Mouse (Mus musculus) CH12.LX (cell line): ENCODE results near the gene Pirb.

ENCODE experiments used
- CTCF ChIP-seq, 2 experiments: IDR thresholded peaks in 1 of 2; conservative IDR thresholded peaks in 1 of 2; 2 replicates each; pipeline ENCODE4 v1.5.1; 2011 to 2012; ENCODE audit warnings: low read depth in 2 of 2, low read length in 2 of 2, improper control_type of control experiment in 1 of 2, inconsistent platforms in 1 of 2, mild to moderate bottlenecking in 1 of 2, moderate library complexity in 1 of 2
- E2F4 ChIP-seq: IDR thresholded peaks from 2 replicates; pipeline ENCODE4 v1.6.1; 2011; ENCODE audit warnings: low read depth, low read length, improper control_type of control experiment; ENCODE audit not compliant: insufficient replicate concordance
- HCFC1 ChIP-seq: IDR thresholded peaks from 2 replicates; pipeline ENCODE4 v1.6.1; 2012; ENCODE audit warnings: low read depth, mild to moderate bottlenecking, inconsistent platforms, low read length, improper control_type of control experiment
- MAX ChIP-seq: IDR thresholded peaks from 2 replicates; pipeline ENCODE4 v1.6.1; 2011; ENCODE audit warnings: low read length, improper control_type of control experiment
- POLR2A ChIP-seq: IDR thresholded peaks from 2 replicates; pipeline ENCODE4 v1.6.1; 2011; ENCODE audit warnings: low read depth, mild to moderate bottlenecking, improper control_type of control experiment, low read length
- TBP ChIP-seq: conservative IDR thresholded peaks from 2 replicates; pipeline ENCODE4 v1.6.1; 2011; ENCODE audit warnings: low read depth, low read length, improper control_type of control experiment

DNA sequence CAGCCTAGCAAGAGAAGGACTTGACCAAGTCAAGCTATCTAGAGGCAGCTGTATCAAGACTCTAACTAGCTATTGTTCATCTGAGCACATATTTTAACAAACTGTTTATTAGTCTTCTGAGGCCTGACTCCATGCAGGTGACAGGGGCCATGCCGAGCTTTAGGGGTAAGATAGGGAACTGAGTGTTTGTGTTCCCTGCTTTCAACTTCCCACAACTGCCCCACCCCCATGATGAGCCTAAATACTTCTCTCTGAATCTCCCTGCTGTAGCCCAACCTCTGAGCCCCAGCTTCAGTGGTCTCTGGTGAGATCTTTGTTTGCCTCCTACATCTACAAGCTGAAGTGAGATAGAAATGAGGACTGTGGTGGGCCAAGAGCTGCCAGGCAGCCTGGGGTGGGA lies 4.9 kb downstream of the Pirb start:
- TF ChIP-seq E2F4 (no peak), CTCF (conservative IDR thresholded peaks at IDR 0.05 in 1 of 2, IDR thresholded peaks at IDR 0.05 in 1 of 2; ENCODE audit: low read depth in 2 of 2, low read length in 2 of 2) (no peak), POLR2A (no peak), TBP (no peak), HCFC1 (no peak), MAX (no peak)
